Mouse (Mus musculus) G1E (cell line): ENCODE measurements around the gene Iqgap1. TPM values are rescaled to one million over a fixed set of nuclear protein-coding genes. Genes with fewer than 3 reads are reported as not detected.
"Not testable (repeated sequence)": the region's sequence is repeated elsewhere in the genome, so short reads cannot be mapped to it uniquely, and the experiment has no call there.

ENCODE experiments used
- ATAC-seq: 2 replicates; pipeline ENCODE4 v1.8.0; 2016; ENCODE audit warnings: mild to moderate bottlenecking; ENCODE audit not compliant: insufficient number of reproducible peaks, poor library complexity, low FRiP score, severe bottlenecking; ENCODE audit errors: extremely low read depth
- DNase-seq: peaks from one replicate; pipeline ENCODE4 v3.0.0; 2012; ENCODE audit warnings: low spot score
- H3K27me3 ChIP-seq: 2 replicates; pipeline ENCODE4 v1.6.1; 2012; ENCODE audit warnings: mild to moderate bottlenecking, low read length, inconsistent platforms; ENCODE audit not compliant: insufficient read depth
- H3K36me3 ChIP-seq: replicated peaks from 2 replicates; pipeline ENCODE3; 2012; ENCODE audit warnings: mild to moderate bottlenecking, inconsistent platforms
- H3K4me1 ChIP-seq: 2 replicates; pipeline ENCODE4 v1.6.1; 2012; ENCODE audit warnings: low read depth, low read length, inconsistent platforms, mixed read lengths; ENCODE audit not compliant: insufficient read depth
- H3K4me3 ChIP-seq: 2 replicates; pipeline ENCODE4 v1.5.1; 2012; ENCODE audit warnings: low read depth, mild to moderate bottlenecking, inconsistent platforms, low read length, moderate library complexity, mixed read lengths
- H3K9me3 ChIP-seq: replicated peaks from 2 replicates; pipeline ENCODE4 v1.6.1; 2012; ENCODE audit warnings: inconsistent platforms
- CTCF ChIP-seq: IDR thresholded peaks from 2 replicates; pipeline ENCODE4 v1.5.1; 2012; ENCODE audit warnings: low read depth, low read length, inconsistent platforms, mixed read lengths
- GATA1 ChIP-seq: IDR thresholded peaks from 2 replicates; pipeline ENCODE4 v1.6.1; 2012; ENCODE audit warnings: borderline replicate concordance, low read length, inconsistent platforms, mixed read lengths
- GATA2 ChIP-seq: IDR thresholded peaks from 2 replicates; pipeline ENCODE4 v1.6.1; 2012; ENCODE audit warnings: low read depth, low read length, inconsistent platforms, borderline replicate concordance
- POLR2AphosphoS5 ChIP-seq: IDR thresholded peaks from 2 replicates; pipeline ENCODE4 v1.6.1; 2012; ENCODE audit warnings: low read depth, low read length, inconsistent platforms; ENCODE audit not compliant: insufficient replicate concordance
- TAL1 ChIP-seq: conservative IDR thresholded peaks from 2 replicates; pipeline ENCODE4 v1.6.1; 2012; ENCODE audit warnings: low read depth, low read length, inconsistent platforms, mixed read lengths
- polyA plus RNA-seq: library from polyadenylated mRNA; stranded (reverse); fragments of >175 nt; gene quantifications from 2 replicates; pipeline ENCODE4 v1.2.3, GENCODE M21; 2012
- total RNA-seq, 2 experiments: library from RNA; stranded (forward) in 1 of 2; stranded (reverse) in 1 of 2; fragments of 200-1000 nt in 1 of 2; fragments of >200 nt in 1 of 2; fragmentation: Nextera tagmentation in 1 of 2; gene quantifications; 2 replicates each; pipeline ENCODE4 v1.2.3; 2014 to 2017

Gene Iqgap1
- total and polyA plus RNA-seq, 3 experiments, result 22.0 to 179 (median 174) TPM

- no peak for DNase-seq
- TF ChIP-seq TAL1 (no peak), POLR2AphosphoS5 (no peak), GATA2 (no peak), GATA1 (no peak), CTCF (no peak)
- no peak for ATAC-seq
- Histone ChIP-seq H3K4me1 (peaks cover 13% of the 10 kb centered on the region), H3K36me3 (peaks cover 89% of the 10 kb centered on the region), H3K9me3 (no peaks in the 10 kb centered on the region), H3K27me3 (no peaks in the 10 kb centered on the region), H3K4me3 (no peak overlapping the region)
Observed at GRCm38 (mm10) chr7:80766072-80766471, 59.7 kb downstream of the Iqgap1 start.

DNA sequence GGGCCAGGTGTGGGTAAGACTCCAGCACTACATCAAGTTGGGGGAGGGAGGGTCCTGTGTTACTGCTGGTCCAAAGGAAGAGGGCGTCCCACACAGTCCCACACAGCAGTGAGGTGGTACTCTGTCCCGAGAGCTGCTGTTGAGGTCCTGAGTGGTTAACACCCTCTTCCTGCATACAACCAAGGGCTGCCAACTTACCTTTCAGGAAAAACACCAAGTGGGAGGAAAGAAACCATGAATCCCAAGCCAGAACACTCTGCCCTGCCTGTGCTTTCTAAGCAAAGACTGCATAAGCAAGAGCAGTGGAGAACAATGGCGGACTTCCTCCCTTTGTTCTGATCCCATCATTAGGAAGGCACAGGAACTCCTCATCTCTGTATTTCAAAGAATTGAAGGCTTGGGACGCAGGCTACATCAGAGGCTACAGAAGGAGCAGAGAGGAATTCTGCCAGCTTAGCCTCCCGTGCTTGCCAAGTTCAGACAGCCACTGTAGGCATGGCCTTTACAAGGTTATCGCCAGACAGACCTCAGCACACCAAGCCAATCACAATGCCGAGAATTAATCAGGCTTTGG is 61.8 kb downstream of the Iqgap1 start:
- Histone ChIP-seq H3K4me1 (peaks cover 4% of the 10 kb centered on the region; the same call in 1 of the 2 replicates), H3K27me3 (no peaks in the 10 kb centered on the region), H3K36me3 (peaks cover 95% of the 10 kb centered on the region), H3K4me3 (no peak overlapping the region), H3K9me3 (no peaks in the 10 kb centered on the region)
- TF ChIP-seq GATA1 (no peak), TAL1 (no peak), POLR2AphosphoS5 (no peak), GATA2 (no peak)
- no peak for DNase-seq
- no peak for ATAC-seq

GRCm38 (mm10) chr7:80762297-80762696 is 63.5 kb downstream of the Iqgap1 start:
- Histone ChIP-seq H3K36me3 (peaks cover 96% of the 10 kb centered on the region), H3K27me3 (no peaks in the 10 kb centered on the region), H3K9me3 (no peaks in the 10 kb centered on the region), H3K4me3 (no peak overlapping the region), H3K4me1 (peaks cover 4% of the 10 kb centered on the region; the same call in 1 of the 2 replicates)
- ATAC-seq, result no peak
- no peak for TF ChIP-seq TAL1
- no peak for TF ChIP-seq GATA2
- TF ChIP-seq CTCF, result no peak
- no peak for TF ChIP-seq GATA1
- no peak for TF ChIP-seq POLR2AphosphoS5
- DNase-seq, result no peak

DNA sequence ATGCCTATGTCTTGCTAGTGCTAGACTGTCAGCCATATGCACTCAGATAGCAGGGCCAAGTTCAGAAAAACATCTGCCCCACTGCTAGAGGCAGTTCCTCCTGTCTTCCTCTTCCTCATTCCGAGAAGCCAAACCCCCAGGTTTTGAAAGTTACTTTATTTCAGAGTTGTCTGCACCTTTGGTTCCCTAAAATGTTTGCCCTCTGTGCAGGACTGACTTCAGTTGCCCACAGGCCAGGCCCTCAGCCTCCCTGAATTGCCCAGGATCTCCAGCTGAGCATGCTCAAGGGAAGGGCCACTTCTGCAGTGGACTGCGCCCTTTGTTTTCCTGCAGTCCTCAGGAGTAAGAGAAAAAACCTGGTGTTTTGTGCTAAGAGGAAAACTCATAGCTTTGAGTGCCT is 71.7 kb downstream of the Iqgap1 start:
- Histone ChIP-seq H3K36me3 (peaks cover 86% of the 10 kb centered on the region), H3K4me1 (peaks cover 26% of the 10 kb centered on the region), H3K9me3 (no peaks in the 10 kb centered on the region), H3K4me3 (no peak overlapping the region), H3K27me3 (no peaks in the 10 kb centered on the region)
- TF ChIP-seq POLR2AphosphoS5, result no peak
- TF ChIP-seq GATA2, result no peak
- no peak for TF ChIP-seq GATA1
- TF ChIP-seq TAL1, result no peak
- TF ChIP-seq CTCF, result no peak
- DNase-seq (peak; percentile 8), ATAC-seq (no peak)

GRCm38 (mm10) chr7:80753613-80754012 is 72.2 kb downstream of the Iqgap1 start:
- no peak for ATAC-seq
- Histone ChIP-seq H3K9me3 (no peaks in the 10 kb centered on the region), H3K27me3 (no peaks in the 10 kb centered on the region), H3K4me3 (no peak overlapping the region), H3K4me1 (peaks cover 26% of the 10 kb centered on the region), H3K36me3 (peaks cover 84% of the 10 kb centered on the region)
- no peak for DNase-seq
- TF ChIP-seq TAL1 (no peak), CTCF (no peak), POLR2AphosphoS5 (no peak), GATA1 (no peak), GATA2 (no peak)

DNA sequence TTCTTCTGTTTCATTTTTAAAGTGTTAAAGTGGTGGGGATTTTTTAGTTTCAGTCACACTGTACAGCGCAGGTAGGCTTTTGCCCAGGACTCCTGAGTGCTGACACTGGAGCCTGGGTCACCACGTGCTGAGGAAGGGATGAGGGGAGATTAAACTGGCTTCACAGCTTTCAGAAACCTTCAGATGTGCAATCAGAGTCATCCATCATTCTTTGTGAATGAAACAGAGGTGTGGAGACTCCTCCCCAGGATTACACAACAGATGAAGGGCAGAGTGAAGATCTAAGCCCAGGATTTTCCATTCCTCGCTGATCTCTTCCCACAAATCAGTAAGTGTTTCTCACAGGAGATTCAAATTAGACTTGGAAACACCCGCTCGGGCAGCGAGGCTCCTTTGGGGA is 76.2 kb downstream of the Iqgap1 start:
- H3K4me1 ChIP-seq, result peaks cover 24% of the 10 kb centered on the region
- no peak for TF ChIP-seq GATA1
- no peak for TF ChIP-seq POLR2AphosphoS5
- TF ChIP-seq CTCF, result no peak
- no peak for TF ChIP-seq GATA2
- no peak for TF ChIP-seq TAL1
- no peaks in the 10 kb centered on the region for H3K27me3 ChIP-seq
- no peak overlapping the region for H3K4me3 ChIP-seq
- no peak for DNase-seq
- H3K9me3 ChIP-seq, result no peaks in the 10 kb centered on the region
- ATAC-seq, result no peak
- peaks cover 91% of the 10 kb centered on the region for H3K36me3 ChIP-seq

- not testable (repeated sequence) for DNase-seq, H3K4me3 ChIP-seq, H3K9me3 ChIP-seq, H3K27me3 ChIP-seq, ATAC-seq
- peaks cover 22% of the 10 kb centered on the region for H3K4me1 ChIP-seq
- peaks cover 95% of the 10 kb centered on the region for H3K36me3 ChIP-seq
Observed at GRCm38 (mm10) chr7:80749109-80749508, 76.7 kb downstream of the Iqgap1 start.
